Mouse (Mus musculus): Measurements from ENCODE around the gene Rfpl4b. TPM values are rescaled to one million over a fixed set of nuclear protein-coding genes. Genes with fewer than 3 reads are reported as not detected.
"Not testable (repeated sequence)": the region's sequence is repeated elsewhere in the genome, so short reads cannot be mapped to it uniquely, and the experiment has no call there.

The Rfpl4b gene
- total RNA-seq (2021) = not detected

- DNase-seq = no peak
- intact Hi-C loops (cut with DNase I) = no loop called here
These were observed at the start of gene Rfpl4b for GRCm38 (mm10) chr10:38821679-38822078. Gene Rfpl4b, minus strand, starts transcription at chr10:38821779.

- intact Hi-C loops (cut with DNase I) = no loop called here
These were observed 33.6 kb upstream of the Rfpl4b start for GRCm38 (mm10) chr10:38855186-38855585.

GRCm38 (mm10) chr10:38850006-38850405, 28.4 kb upstream of the Rfpl4b start:
- intact Hi-C loops (cut with DNase I) = loop anchor here (5.0 kb wide), 1 partner anchor 1778 kb away; no protein-coding TSS in a partner anchor

More at GRCm38 (mm10) chr10:38855186-38855585, 33.6 kb upstream of the Rfpl4b start:
- no peak for DNase-seq

GRCm38 (mm10) chr10:38848884-38849499, 27.4 kb upstream of the Rfpl4b start:
- intact Hi-C loops (cut with DNase I) = loop anchor here (1.0 to 2.0 kb wide), 2 partner anchors 1712 to 1835 kb away; no protein-coding TSS in a partner anchor
- DNase-seq = peak; percentile 75 to 83

More at GRCm38 (mm10) chr10:38850006-38850405, 28.4 kb upstream of the Rfpl4b start:
- not testable (repeated sequence) for DNase-seq

- intact Hi-C loops (cut with DNase I) = loop anchor here (2.0 kb wide), 1 partner anchor 1711 kb away; no protein-coding TSS in a partner anchor
- DNase-seq = no peak
These were observed 26.7 kb upstream of the Rfpl4b start for GRCm38 (mm10) chr10:38848231-38848630.

GRCm38 (mm10) chr10:38823741-38824140, 2.2 kb upstream of the Rfpl4b start:
- no peak for DNase-seq
- intact Hi-C loops (cut with DNase I) = no loop called here

GRCm38 (mm10) chr10:38806056-38806455, 15.5 kb downstream of the Rfpl4b start:
- intact Hi-C loops (cut with DNase I) = no loop called here
- DNase-seq = peak; percentile 20 to 42

GRCm38 (mm10) chr10:38804047-38804446, 17.5 kb downstream of the Rfpl4b start:
- intact Hi-C loops (cut with DNase I) = no loop called here
- no peak for DNase-seq

GRCm38 (mm10) chr10:38803304-38803703, 18.3 kb downstream of the Rfpl4b start:
- intact Hi-C loops (cut with DNase I) = no loop called here
- no peak for DNase-seq

- intact Hi-C loops (cut with DNase I) = no loop called here
- no peak for DNase-seq
These were observed 33.0 kb downstream of the Rfpl4b start for GRCm38 (mm10) chr10:38788612-38789011.

Other genes starting within 250 kb of the Rfpl4b start
- 100 to 1,000 TPM; 207 to 219 TPM for gene Lama4, start 143.7 kb upstream of the Rfpl4b start, total RNA-seq (2021)

Measured in heart, postnatal 10 days (tissue).